Mouse (Mus musculus): ENCODE results near the gene Tns4.

Tns4 gene

GRCm38 (mm10) chr11:99088486-99088885 is 620 bp downstream of the Tns4 start:
- no peak for DNase-seq

DNA sequence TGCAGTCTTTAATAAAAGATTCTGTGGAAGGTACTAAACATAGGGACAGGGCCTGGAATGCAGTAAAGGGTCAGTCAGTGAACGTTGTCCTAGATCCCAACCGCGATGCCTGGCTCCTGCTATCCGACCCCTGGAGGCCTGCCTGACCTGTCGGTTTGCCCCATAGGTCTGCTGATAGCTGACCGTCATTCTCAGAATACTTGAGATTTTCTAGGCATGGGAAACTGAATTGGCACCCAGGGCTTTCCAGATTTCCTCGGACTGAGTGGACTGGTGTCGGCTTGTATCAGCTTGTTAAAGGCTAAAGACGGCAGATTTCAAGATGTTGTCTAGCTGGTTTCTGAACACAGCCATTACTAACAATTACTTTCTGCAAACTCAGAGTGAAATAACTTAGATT is 4.7 kb downstream of the Tns4 start:
- no peak for DNase-seq

GRCm38 (mm10) chr11:99083516-99083915 is 5.6 kb downstream of the Tns4 start:
- no peak for DNase-seq

DNA sequence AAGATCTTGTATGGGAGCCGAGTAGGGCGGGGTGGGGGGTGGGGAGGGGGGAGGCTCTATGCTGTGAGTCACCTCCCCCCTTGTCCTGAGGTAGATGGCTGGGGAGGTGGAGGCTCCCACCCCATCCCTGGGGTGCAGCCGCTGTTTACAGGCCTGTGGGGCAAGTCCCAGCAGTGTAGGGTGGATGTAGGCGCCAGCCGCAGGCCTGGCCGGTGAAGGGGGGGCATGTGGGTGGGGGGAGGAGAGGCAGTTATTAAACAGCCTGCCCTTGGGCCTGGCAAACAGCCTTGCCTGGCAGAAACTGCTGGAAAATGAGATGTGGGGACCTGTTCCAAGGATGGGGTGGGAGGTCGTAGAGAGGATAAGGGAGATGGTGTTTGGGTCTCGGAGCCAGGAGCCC is 7.0 kb downstream of the Tns4 start:
- DNase-seq = no peak

- no peak for DNase-seq
These were observed 7.5 kb downstream of the Tns4 start for GRCm38 (mm10) chr11:99081566-99081965.

- no peak for DNase-seq
These were observed 8.1 kb downstream of the Tns4 start for GRCm38 (mm10) chr11:99080902-99081543.

- DNase-seq = no peak
These were observed 11.2 kb downstream of the Tns4 start for GRCm38 (mm10) chr11:99077869-99078268.

DNA sequence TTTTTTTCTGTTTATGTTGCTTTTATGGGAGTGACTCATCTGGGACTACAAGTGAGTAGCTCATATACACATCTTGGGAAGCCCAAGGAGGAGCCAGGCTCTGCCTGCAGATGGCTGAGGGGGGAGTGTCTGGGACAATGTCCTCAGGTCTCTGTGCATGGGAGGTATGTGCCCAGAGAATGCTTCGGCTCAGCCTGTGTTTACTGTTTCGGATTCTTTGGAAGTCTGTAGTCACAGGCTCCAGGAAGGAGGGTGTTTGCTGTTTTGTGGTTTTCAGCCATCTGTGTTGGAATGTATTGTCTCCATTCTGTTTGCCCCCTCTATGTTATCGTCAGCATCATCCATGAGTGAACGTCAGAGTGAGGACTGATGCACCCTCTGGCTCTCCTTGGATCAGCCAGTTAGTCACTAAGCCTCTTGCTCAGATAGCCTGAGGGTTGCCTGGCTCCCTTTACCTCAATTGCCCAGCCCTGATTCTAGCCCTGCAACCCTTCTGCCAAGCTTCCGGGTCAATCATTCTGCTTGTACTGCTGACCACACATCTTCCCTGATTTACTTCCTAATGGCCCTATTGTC is 12.3 kb downstream of the Tns4 start:
- DNase-seq = no peak

GRCm38 (mm10) chr11:99073781-99074180 is 15.3 kb downstream of the Tns4 start:
- no peak for DNase-seq

GRCm38 (mm10) chr11:99071866-99072265 is 17.2 kb downstream of the Tns4 start:
- DNase-seq = no peak

- no peak for DNase-seq
These were observed 20.7 kb downstream of the Tns4 start for GRCm38 (mm10) chr11:99068455-99068854.

DNA sequence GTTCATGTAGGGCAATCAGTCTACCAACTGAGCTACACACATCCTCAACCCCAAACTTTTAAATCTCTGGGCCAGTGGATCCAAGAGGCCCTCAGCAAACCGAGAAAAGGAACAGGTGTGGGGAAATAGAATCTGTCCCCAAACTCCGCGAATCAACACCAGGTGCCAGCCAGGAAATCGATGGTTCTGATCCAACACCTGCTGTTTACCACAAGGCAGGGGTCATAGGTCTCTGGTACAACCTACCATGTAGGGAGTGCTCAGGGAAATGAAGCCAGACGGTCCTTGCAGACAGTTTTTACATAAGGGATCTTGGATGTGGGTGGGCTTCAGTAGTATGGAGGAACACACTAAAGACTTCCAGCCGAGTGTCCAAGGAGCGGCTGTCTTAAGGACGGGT is 21.5 kb downstream of the Tns4 start:
- no peak for DNase-seq

DNA sequence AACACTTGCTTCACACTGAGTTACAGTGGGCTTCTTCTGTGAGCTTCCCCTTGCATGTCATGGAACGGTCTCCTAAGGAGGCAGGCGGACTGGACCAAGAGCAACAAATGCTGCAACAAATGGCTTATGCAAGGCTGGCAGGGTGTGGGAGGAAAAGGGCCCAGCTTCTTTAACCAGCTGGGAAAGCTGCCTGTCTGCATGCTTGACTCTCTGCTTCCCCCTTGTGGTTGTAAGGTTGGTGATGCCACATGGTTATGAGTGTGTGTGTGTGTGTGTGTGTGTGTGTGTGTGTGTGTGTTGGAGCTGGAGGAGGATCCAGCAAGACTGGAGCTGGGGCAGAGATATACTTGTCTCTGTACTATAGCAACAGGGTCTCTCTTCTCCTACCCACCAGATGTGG is 23.1 kb downstream of the Tns4 start:
- DNase-seq = peak; percentile 82 to 85

GRCm38 (mm10) chr11:99065353-99065752 is 23.8 kb downstream of the Tns4 start:
- DNase-seq = no peak

DNA sequence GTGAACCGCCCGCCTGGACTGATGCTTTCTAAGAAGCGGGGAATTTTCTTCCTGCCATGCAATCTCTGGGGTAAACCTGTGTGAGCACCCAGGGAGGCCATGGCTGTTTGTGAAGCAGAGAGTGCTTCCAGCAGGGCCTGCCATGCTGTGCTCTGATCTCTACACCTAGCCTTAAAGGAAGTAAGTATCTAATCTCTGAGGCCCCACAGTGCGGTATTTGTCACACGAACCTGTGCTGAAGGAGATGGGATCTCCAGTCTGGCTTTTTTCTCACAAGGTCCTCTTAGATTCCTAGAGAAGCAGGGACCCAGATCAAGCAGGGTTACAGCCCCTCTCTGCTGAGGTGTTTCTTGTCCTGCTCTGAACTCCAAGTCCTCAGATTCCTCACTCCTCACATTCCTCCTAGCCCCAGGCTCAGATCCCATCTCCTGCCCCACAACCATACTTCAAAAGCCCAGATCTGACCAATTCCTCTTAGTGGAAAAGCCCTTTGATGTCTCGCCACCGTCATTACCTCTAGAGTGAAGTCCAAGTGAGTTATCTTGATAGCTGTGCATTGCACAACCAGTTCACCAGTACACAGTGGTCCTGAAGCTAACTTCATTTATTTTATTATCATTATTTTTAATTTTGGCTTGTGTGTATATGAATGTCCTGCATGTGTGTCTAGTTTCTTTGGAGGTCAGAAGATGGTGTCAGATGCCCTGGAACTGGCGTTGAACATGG is 25.5 kb downstream of the Tns4 start:
- DNase-seq = no peak

DNA sequence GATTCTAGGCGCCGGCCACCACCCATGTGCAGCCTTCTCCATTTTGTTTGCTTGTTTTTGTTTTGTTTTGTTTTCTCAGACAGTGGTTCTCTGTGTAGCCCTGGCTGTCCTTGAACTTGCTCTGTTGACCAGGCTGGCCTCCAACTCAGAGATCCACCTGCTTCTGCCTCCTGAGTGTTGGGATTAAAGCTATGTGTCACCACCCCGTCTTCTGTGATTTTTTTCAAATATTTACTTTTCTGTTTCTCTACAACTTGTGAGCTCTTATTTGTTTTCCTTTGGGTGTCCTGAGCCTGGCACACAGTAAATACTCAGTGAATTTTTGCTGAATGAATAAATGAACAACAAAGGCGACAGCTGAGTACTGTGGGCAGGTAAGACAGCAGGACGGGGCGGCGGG is 26.4 kb downstream of the Tns4 start:
- DNase-seq = no peak

GRCm38 (mm10) chr11:99060435-99060834 is 28.7 kb downstream of the Tns4 start:
- DNase-seq = no peak

DNA sequence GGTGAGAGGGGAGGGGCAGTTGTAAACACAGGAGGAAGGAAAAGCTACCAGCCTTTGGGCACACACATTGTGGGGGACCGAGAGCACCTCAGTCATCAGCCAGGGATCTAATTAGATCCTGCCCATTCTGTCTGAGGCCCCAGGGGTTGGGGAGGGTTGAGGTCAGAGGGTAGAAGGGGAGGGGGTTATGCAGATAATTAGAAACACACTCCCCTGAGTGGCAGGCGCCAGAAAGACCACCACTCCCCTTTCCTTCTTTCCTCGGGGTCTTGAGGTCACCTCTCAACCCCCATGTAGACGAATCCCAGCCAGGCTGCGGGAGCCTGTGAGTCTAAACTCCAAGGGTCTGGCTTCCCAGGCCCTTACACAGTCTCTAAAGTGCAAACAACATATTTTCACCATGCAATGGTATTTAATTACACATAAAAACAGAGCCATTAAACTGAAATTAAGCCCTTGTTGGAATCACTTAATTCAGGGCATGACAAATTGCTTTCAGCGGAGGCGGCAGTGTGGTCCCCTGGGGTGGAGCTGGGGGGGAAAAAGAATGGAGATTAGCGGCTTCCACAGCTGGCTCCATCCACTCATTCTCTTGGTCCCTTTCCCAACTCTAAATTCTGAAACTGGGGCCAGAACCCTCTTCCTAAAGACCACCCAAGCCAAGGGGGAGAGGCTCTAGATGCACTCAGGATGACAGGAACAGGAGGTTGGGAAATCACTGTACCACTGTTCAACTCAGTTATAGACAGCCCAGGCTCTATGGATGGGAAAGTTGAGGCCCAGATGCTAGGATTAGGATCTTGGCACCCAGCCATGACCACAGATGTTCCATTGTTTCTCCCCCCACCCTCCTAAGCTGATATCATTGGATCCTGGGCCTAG is 33.3 kb downstream of the Tns4 start:
- no peak for DNase-seq

GRCm38 (mm10) chr11:99055143-99055542 is 34.0 kb downstream of the Tns4 start:
- peak in 1 of 2 experiments; percentile 38 for DNase-seq

GRCm38 (mm10) chr11:99047643-99048042 is 41.5 kb downstream of the Tns4 start:
- no peak for DNase-seq

GRCm38 (mm10) chr11:99047120-99047519 is 42.0 kb downstream of the Tns4 start:
- peak; percentile 74 to 77 for DNase-seq

GRCm38 (mm10) chr11:99045159-99045889 is 43.8 kb downstream of the Tns4 start:
- peak; percentile 87 to 92 for DNase-seq

DNA sequence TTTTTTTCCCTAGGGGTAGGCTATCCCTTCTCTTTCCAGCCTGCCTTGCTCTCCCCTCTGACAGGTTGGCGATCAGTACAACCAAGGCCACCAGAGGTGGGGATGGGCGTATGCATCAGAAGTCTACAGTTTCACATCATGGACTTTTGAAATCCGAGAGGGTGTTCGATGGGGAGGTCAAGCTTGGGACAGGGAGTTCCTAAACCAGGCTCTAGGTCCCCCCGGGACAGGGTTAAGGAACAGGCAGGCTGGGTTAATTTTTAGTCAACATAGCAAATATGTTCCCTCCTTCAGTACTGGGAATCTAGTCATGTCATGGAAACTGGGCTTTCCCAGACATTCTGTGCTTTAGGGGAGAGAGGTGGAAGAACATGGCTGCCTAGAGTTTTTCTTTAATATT is 44.8 kb downstream of the Tns4 start:
- peak; percentile 82 to 85 for DNase-seq
